ENCODE assay signal across 7 mouse cellular contexts in the genomic region with DNA sequence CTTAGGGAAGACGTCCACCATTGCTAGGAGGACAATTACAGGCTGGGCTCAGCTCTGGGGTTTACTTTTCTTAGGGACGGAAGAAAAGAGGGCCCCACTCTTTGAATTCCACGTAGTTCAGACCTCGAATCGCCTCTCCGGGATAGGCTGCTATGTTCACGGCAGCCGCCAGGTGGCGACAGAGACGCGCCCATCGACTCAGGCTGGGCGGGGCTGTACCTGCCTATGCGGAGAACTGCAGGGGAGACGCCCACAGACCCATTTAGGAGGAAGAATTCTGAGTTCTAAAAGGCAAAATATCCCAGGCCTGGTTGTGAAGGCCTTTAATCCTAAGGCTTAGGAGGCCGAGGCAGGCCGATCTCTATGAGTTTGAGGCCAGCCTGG. TPM values are rescaled to one million over a fixed set of nuclear protein-coding genes. Genes with fewer than 3 reads are reported as not detected.
DNase-seq lines count a peak whose midpoint lies in the region; ATAC-seq lines count a peak whose summit lies in the region.

No protein-coding gene starts in this region.

- DNase-seq in adrenal gland, adult 18-20 months (ENCODE audit: low spot score in 2 of 2), result peak; percentile 88 to 94
- peak; percentile 88 for DNase-seq in embryo, embryonic 10.5 days (ENCODE audit: low spot score)
- DNase-seq in gastrocnemius, postnatal 25 days, result peak; percentile 71
- DNase-seq in intestine, embryonic 14.5 days (ENCODE audit: low spot score), result peak; percentile 95
- peak; percentile 60 to 83 for DNase-seq in left cerebral cortex, postnatal 14 days (ENCODE audit: low spot score in 2 of 2)
- DNase-seq in right cerebral cortex, postnatal 14 days, result peak; percentile 74

- H3K27me3 ChIP-seq in intestine, embryonic 14.5 days (replicated peaks; ENCODE audit: control insufficient read depth, insufficient read depth, low read length), result no peaks in the 10 kb centered on the region

- intact Hi-C loops in left cerebral cortex, postnatal 14 days (cut with DNase I), result loop anchor here (1.0 to 2.0 kb wide), 2 partner anchors 101 to 130 kb away; no protein-coding TSS in a partner anchor

- peak overlapping the region; percentile 32 for H3K4me2 ChIP-seq in intestine, embryonic 14.5 days (ENCODE audit: low read length)

- 4% methylated on average over 17 of the region's 17 CpGs for WGBS in intestine, embryonic 14.5 days

- H3K9ac ChIP-seq in intestine, embryonic 14.5 days (ENCODE audit: low read length), result 0 out of 2 replicates have a peak overlapping the region, but pooled peaks have one; percentile 8

- H3K4me1 ChIP-seq in intestine, embryonic 14.5 days (replicated peaks; ENCODE audit: control insufficient read depth, insufficient read depth, low read length), result no peaks in the 10 kb centered on the region

- no peak overlapping the region; the same call in 1 of the 2 replicates for H3K27ac ChIP-seq in intestine, embryonic 14.5 days (ENCODE audit: low read depth)

- H3K9me3 ChIP-seq in intestine, embryonic 14.5 days (ENCODE audit: control insufficient read depth, low read length), result no peaks in the 10 kb centered on the region

- no peak overlapping the region for H3K4me3 ChIP-seq in intestine, embryonic 14.5 days (ENCODE audit: low read depth, low read length)

- ATAC-seq in intestine, embryonic 14.5 days (replicated peaks; ENCODE audit: low FRiP score, low TSS enrichment, low read depth), result peak; percentile 14
- ATAC-seq in megakaryocyte-erythroid progenitor cell, adult 5-6 weeks (replicated peaks; ENCODE audit: low FRiP score, low TSS enrichment, poor library complexity, severe bottlenecking), result peak; percentile 53

- H3K36me3 ChIP-seq in intestine, embryonic 14.5 days (ENCODE audit: control insufficient read depth, insufficient read depth, low read length), result no peaks in the 10 kb centered on the region

RNA-seq across cellular contexts. Expression of a gene that starts 23.8 kb away (rescaled TPM):
- total RNA-seq in adrenal gland, adult 18-20 months (2021), result 10 to 100 TPM; 17.3 to 25.6 TPM
- 10 to 100 TPM; 13.4 to 17.6 TPM for total RNA-seq in gastrocnemius, postnatal 25 days (2021)
- 230 and 247 TPM in 2 replicates for polyA plus RNA-seq in intestine, embryonic 14.5 days (2014; fragmentation: Nextera tagmentation; extraction: Ambion mirVana)
- 100 to 1,000 TPM; 408 to 429 TPM for total RNA-seq in left cerebral cortex, postnatal 14 days (2021)
- 0.17 TPM in 1 of 2 replicates, not detected in the other for total RNA-seq in megakaryocyte-erythroid progenitor cell, adult 5-6 weeks (2014; fragmentation: Nextera tagmentation)
- total RNA-seq in megakaryocyte-erythroid progenitor cell, adult 5-6 weeks (2017), result 0.11 TPM in 1 of 2 replicates, not detected in the other

RNA-seq across cellular contexts. Expression of a gene that starts 29.8 kb away (rescaled TPM):
- 1,000 to 10,000 TPM; 2,759 to 3,567 TPM for total RNA-seq in adrenal gland, adult 18-20 months (2021)
- total RNA-seq in gastrocnemius, postnatal 25 days (2021), result 100 to 1,000 TPM; 487 to 619 TPM
- 15,561 and 16,510 TPM in 2 replicates for polyA plus RNA-seq in intestine, embryonic 14.5 days (2014; fragmentation: Nextera tagmentation; extraction: Ambion mirVana)
- total RNA-seq in left cerebral cortex, postnatal 14 days (2021), result 1,000 to 10,000 TPM; 3,011 to 3,018 TPM
- 1,959 and 3,523 TPM in 2 replicates for total RNA-seq in megakaryocyte-erythroid progenitor cell, adult 5-6 weeks (2014; fragmentation: Nextera tagmentation)
- total RNA-seq in megakaryocyte-erythroid progenitor cell, adult 5-6 weeks (2017), result 1,717 and 2,932 TPM in 2 replicates

RNA-seq across cellular contexts. Expression of a gene that starts 41.1 kb away (rescaled TPM):
- total RNA-seq in adrenal gland, adult 18-20 months (2021), result 1 to 10 TPM; 8.0 to 9.5 TPM
- 1 to 10 TPM; 5.6 to 6.8 TPM for total RNA-seq in gastrocnemius, postnatal 25 days (2021)
- polyA plus RNA-seq in intestine, embryonic 14.5 days (2014; fragmentation: Nextera tagmentation; extraction: Ambion mirVana), result 10.3 and 10.8 TPM in 2 replicates
- 10 to 100 TPM; 34.2 to 34.4 TPM for total RNA-seq in left cerebral cortex, postnatal 14 days (2021)
- total RNA-seq in megakaryocyte-erythroid progenitor cell, adult 5-6 weeks (2014; fragmentation: Nextera tagmentation), result 7.7 and 7.8 TPM in 2 replicates
- 1.4 and 3.9 TPM in 2 replicates for total RNA-seq in megakaryocyte-erythroid progenitor cell, adult 5-6 weeks (2017)

Comparison
In these comparisons a context has a peak if more than half of its experiments do, and no peak if none do; other contexts are left out.
1. RNA of a gene that starts 23.8 kb away (total RNA-seq): 408 to 429 TPM in left cerebral cortex, postnatal 14 days; 17.3 to 25.6 TPM in adrenal gland, adult 18-20 months, 13.4 to 17.6 TPM in gastrocnemius, postnatal 25 days and 0.11 to 0.17 TPM in megakaryocyte-erythroid progenitor cell, adult 5-6 weeks; every median in the first group is over 10 times any median in the second.
2. Peak in every context shown above with its lines, with median percentiles within 50 percentile points of each other: DNase-seq.